Mouse (Mus musculus) mouse embryonic stem cell (cell line): ENCODE data around the gene Olfr127.
"Not testable (repeated sequence)": the region's sequence is repeated elsewhere in the genome, so short reads cannot be mapped to it uniquely, and the experiment has no call there.

ENCODE experiments used
- in situ Hi-C, 2 experiments: fragments of 300-500 bp; cut with MboI; formaldehyde crosslinking; loops; 1 replicate in 1 of 2; 3 replicates in 1 of 2; pipeline ENCODE4 v1.14.3; 2019 to 2020; ENCODE audit warnings: low sequenced_read_pairs in 2 of 2, low pct_unique_long_range_greater_than_20kb in 1 of 2, mixed read lengths in 1 of 2; ENCODE audit not compliant: unreplicated experiment in 1 of 2

Olfr127 gene

GRCm38 (mm10) chr17:37900137-37900536 is at the start of gene Olfr127:
Gene Olfr127, plus strand, starts transcription at chr17:37900437.
- in situ Hi-C loops, result no loop called here

- in situ Hi-C loops, result loop anchor here in 1 of 2 experiments (10.0 kb wide), 1 partner anchor 161 kb away; no protein-coding TSS in a partner anchor
These were observed 36.3 kb upstream of the Olfr127 start for GRCm38 (mm10) chr17:37863901-37864300.

GRCm38 (mm10) chr17:37869676-37870205 is 30.5 kb upstream of the Olfr127 start:
- in situ Hi-C loops, result loop anchor here in 1 of 2 experiments (10.0 kb wide), 1 partner anchor 155 kb away; no protein-coding TSS in a partner anchor

GRCm38 (mm10) chr17:37873830-37874229 is 26.4 kb upstream of the Olfr127 start:
- in situ Hi-C loops, result no loop called here

- in situ Hi-C loops, result not testable (repeated sequence)
These were observed 6.6 kb downstream of the Olfr127 start for GRCm38 (mm10) chr17:37906821-37907220.

DNA sequence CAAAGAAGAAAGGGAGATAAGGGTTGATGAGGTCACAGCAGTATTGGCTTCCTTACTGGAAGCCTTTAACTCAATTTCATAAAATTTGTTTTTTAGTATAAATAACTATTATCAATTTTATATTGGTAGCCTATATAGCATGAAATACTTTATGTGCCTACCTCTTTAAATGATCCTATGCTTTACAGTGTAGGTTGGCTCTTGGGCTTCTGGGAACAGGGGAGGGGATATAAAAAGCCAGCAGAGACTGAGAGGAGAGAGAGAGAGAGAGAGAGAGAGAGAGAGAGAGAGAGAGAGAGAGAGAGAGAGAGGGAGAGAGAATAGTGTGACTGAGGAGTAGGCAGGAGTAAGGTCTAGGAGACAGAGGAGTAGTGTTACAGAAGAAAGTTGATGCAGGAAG is 20.0 kb downstream of the Olfr127 start, which contains the start of gene Olfr128:
TSS of gene Olfr128 (plus strand) at position 301 of the 400 bp plus-strand sequence.
- in situ Hi-C loops, result no loop called here

DNA sequence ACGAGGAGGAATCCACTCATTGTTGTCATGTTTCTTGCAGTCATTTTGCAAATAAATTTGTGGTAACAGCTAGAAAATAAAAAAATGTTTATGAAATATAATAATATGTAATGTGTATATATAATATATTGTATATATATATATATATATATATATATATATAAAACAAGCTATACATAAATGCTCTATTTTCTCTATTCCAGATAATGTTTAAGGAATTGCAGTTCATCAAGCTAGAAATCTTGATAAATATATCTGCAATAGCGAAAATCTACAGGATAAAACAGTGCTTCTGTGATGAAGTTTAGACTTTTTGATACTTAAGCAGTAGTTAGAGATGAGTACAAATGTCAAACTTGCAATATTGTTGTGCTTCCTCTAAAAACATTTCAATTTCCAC is 52.7 kb downstream of the Olfr127 start, which contains the start of gene Olfr761:
TSS of gene Olfr761 (minus strand) at position 101 of the 400 bp plus-strand sequence.
- in situ Hi-C loops, result no loop called here
